Mouse (Mus musculus) gastrocnemius, postnatal 14 days (tissue): ENCODE results near the gene Actl6a. TPM values are rescaled to one million over a fixed set of nuclear protein-coding genes. Genes with fewer than 3 reads are reported as not detected.
A peak's percentile ranks its signal among the peaks of the same experiment; 100 is the strongest.
"Not testable (repeated sequence)": the region's sequence is repeated elsewhere in the genome, so short reads cannot be mapped to it uniquely, and the experiment has no call there.

Experiments
- DNase-seq: peaks from one replicate; pipeline ENCODE4 v3.0.0; 2021; ENCODE audit warnings: mixed read lengths
- intact Hi-C: fragments of 180-260 bp; cut with DNase I; formaldehyde crosslinking; loops from one replicate; pipeline ENCODE4 v1.15.1; 2025; ENCODE audit warnings: low total_unique reads
- total RNA-seq, 2 experiments: library from RNA; stranded (reverse); gene quantifications; 2 replicates each; pipeline ENCODE4 v1.2.3; 2021

Gene Actl6a
- total RNA-seq, 2 experiments from 2014 or later = 19.6 to 20.2 TPM

GRCm38 (mm10) chr3:32737172-32737655, 31.1 kb downstream of the Actl6a start, which contains the start of gene Mrpl47:
Mrpl47 (minus strand) TSS chr3:32737605.
- peak; percentile 12 for DNase-seq
- intact Hi-C loops = no loop called here

DNA sequence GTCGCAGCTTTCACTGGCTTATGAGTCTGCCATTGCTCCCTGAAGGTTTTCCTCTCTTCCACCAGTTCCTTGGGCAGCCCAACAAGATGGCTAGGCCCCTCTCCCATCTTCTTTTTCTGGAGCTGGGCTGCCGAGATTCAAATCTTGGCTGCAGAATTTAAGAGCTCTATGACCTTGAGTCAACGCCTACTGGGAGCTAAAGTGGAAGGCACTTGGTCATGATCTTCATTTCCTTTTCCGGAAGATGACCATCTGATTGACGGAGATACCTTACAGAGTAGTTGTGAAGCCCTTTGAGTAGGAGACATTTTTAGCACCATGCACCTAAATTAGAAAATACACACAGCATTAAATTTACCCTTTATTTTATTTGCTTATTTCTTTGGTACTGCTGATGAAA, 32.5 kb downstream of the Actl6a start:
- intact Hi-C loops = no loop called here
- no peak for DNase-seq

DNA sequence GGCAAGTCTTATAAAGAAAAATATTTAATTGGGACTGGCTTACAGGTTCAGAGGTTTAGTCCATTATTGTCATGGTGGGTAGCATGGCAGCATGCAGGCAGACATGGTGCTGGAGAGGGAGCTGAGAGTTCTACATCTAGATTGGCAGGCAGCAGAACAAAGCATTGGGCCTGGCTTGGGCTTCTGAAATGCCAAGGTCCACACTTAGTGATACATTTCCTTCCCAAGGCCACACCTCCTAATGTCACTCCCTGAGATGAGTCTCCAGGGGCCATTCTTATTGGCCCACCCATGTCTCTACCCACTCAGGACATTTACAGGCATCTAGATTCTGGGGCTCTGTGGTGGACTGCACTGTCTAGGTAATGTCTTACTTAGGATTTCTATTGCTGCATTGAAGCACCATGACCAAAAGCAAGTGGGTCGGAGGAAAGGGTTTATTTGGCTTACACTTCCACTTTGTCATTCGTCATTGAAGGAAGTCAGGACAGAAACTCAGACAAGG, 36.2 kb downstream of the Actl6a start:
- intact Hi-C loops = loop anchor here (10.0 kb wide), 1 partner anchor 172 kb away; no protein-coding TSS in a partner anchor
- no peak for DNase-seq

DNA sequence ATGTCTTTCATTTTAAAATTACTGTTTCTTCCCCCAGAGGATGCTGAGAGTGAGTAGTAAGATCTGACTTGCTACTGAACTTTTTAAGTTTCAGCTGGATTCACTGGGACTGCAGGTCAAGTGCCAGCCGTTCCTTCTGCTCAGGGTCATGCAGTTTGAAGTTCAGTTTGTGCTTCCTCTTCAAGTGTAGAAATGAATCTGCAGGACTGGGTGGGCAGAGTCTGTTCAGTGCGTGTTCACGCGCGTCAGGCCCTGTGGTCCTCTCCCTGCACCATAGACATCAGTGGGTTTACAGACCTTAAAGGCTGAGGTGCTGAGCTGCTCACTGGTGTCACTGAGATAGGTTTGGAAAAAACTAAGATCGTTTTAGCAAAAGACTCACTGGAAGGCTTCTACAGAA, 38.9 kb downstream of the Actl6a start:
- intact Hi-C loops = loop anchor here (10.0 kb wide), 1 partner anchor 170 kb away; no protein-coding TSS in a partner anchor
- no peak for DNase-seq

GRCm38 (mm10) chr3:32745426-32745825, 39.3 kb downstream of the Actl6a start:
- intact Hi-C loops = loop anchor here (10.0 kb wide), 1 partner anchor 169 kb away; no protein-coding TSS in a partner anchor
- DNase-seq = not testable (repeated sequence)

- DNase-seq = no peak
- intact Hi-C loops = loop anchor here (10.0 kb wide), 1 partner anchor 166 kb away; no protein-coding TSS in a partner anchor
Measured at GRCm38 (mm10) chr3:32748384-32748783, 42.3 kb downstream of the Actl6a start.

GRCm38 (mm10) chr3:32749820-32750579, 43.9 kb downstream of the Actl6a start:
- intact Hi-C loops = loop anchor here (10.0 kb wide), 1 partner anchor 165 kb away; no protein-coding TSS in a partner anchor
- DNase-seq = no peak

GRCm38 (mm10) chr3:32754384-32754915, 48.4 kb downstream of the Actl6a start:
- DNase-seq = no peak
- intact Hi-C loops = no loop called here

DNA sequence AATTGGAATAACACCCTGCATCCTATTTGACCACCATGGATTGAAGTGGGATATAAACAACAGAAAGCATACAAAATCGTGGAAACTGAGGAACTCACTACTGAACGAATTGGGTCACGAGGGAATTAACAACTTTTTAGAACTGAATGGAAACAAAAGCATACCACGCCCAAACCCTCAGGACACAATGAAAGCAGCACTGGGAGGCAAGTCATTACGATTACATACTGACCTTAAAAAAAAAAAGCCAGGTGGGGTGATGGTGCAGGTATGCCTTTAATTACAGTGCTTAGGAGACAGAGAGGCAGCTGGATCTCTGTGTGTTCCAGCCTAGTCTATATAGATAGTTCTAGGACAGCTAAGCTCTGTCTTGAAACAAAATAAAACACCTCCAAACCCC, 53.1 kb downstream of the Actl6a start:
- intact Hi-C loops = no loop called here
- no peak for DNase-seq

DNA sequence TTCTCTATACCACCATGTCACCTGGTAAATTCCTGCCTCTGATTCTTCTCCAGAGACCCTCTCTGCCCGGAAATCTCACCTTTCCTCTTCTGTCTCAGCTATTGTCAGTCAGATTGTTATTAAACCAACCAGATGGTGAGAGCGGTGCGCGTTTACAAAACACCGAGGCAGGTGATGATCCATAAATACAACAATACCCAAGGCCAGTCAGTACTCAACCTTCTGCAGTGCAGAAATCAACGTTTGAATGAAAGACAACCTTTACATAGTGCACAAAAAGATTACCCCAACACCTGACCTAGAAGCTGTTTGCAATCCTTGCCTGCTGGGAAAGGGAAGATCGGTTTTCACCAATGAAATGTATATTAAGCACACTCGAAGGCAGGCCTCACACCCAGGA, 56.9 kb downstream of the Actl6a start:
- DNase-seq = no peak
- intact Hi-C loops = no loop called here

DNA sequence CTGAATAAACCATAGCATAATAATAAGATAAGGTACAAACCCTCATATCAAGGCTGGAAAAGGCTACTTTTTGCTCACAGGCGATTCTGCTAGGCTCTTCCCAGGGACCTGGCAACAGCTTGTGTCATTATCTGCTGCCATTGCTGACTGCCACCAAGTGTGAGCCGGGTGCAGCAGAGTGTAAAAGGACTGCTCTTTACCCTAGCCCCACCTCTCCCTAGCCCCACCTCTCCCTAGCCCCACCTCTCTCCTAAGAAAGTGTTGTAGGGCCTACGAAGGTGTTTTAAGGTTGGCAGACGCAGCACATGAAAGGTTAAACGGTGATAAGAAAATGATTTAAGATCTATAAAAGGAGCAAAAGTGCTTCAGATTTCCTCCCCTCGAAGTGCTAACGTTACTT, 57.8 kb downstream of the Actl6a start:
- DNase-seq = no peak
- intact Hi-C loops = no loop called here

DNA sequence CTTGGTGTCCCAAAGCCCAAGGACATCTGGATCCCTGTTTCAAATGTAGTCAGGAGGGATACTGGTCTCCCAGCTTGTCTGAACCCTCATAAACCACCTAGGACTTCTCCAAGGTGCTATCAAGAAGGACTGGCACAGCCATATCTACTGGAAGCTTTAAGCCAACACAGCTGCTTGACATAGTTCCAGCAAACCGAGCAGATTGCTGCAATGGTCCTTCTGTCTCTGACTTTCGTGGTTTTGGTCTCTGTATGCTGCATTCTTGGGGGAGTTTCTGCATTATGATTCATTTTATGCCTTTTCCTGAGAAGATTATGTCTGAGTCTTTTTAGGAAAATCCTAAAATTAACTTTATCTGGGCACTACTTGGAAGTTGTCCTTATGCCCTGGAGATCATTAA, 64.7 kb downstream of the Actl6a start:
- DNase-seq = no peak
- intact Hi-C loops = no loop called here

Other genes starting within 250 kb of the Actl6a start
- gene Kcnmb3, start 214.1 kb upstream of the Actl6a start, total RNA-seq = not detected
- 10 to 100 TPM; 17.9 to 19.8 TPM for gene Zfp639, start 196.0 kb upstream of the Actl6a start, total RNA-seq
- 100 to 1,000 TPM; 112 to 137 TPM for gene Mfn1, start 176.8 kb upstream of the Actl6a start, total RNA-seq
- 10 to 100 TPM; 14.8 to 18.8 TPM for gene Gnb4, start 89.7 kb upstream of the Actl6a start, total RNA-seq
- 100 to 1,000 TPM; 471 to 544 TPM for gene Ndufb5, start 30.7 kb downstream of the Actl6a start, total RNA-seq
- gene Mrpl47, start 31.3 kb downstream of the Actl6a start, total RNA-seq = 10 to 100 TPM; 36.0 to 36.2 TPM
- gene Usp13, start 111.2 kb downstream of the Actl6a start, total RNA-seq = 100 to 1,000 TPM; 154 to 157 TPM